Mouse (Mus musculus): ENCODE measurements around the gene Olfr866. TPM values are rescaled to one million over a fixed set of nuclear protein-coding genes. Genes with fewer than 3 reads are reported as not detected.

The Olfr866 gene
- polyA plus RNA-seq (2014; fragmentation: Nextera tagmentation; extraction: Ambion mirVana): not detected in 2 replicates

- H3K9ac ChIP-seq (ENCODE audit: low read depth, low read length): no peak within 1 kb of the TSS
- no peaks in the 10 kb centered on the region for H3K36me3 ChIP-seq (ENCODE audit: control insufficient read depth, insufficient read depth, low read length)
- no peaks in the 10 kb centered on the region for H3K4me1 ChIP-seq (replicated peaks; ENCODE audit: control insufficient read depth, insufficient read depth, low read length)
- DNase-seq (ENCODE audit: low spot score) (no peak), ATAC-seq (ENCODE audit: low FRiP score) (no peak)
- H3K27me3 ChIP-seq (ENCODE audit: control insufficient read depth, insufficient read depth, low read length): no peaks in the 10 kb centered on the region
- no peak within 1 kb of the TSS for H3K27ac ChIP-seq (ENCODE audit: low read depth, low read length)
- no peak within 1 kb of the TSS for H3K4me2 ChIP-seq (replicated peaks; ENCODE audit: low read depth, low read length)
- no peak within 1 kb of the TSS for H3K4me3 ChIP-seq (ENCODE audit: low read depth, low read length)
- WGBS: 82% methylated on average over 2 of the region's 2 CpGs
- no peaks in the 10 kb centered on the region for H3K9me3 ChIP-seq (ENCODE audit: control insufficient read depth, low read length)
Measured at GRCm38 (mm10) chr9:20027935-20028334, at the start of gene Olfr866. Gene Olfr866, minus strand, starts transcription at chr9:20028035.

DNA sequence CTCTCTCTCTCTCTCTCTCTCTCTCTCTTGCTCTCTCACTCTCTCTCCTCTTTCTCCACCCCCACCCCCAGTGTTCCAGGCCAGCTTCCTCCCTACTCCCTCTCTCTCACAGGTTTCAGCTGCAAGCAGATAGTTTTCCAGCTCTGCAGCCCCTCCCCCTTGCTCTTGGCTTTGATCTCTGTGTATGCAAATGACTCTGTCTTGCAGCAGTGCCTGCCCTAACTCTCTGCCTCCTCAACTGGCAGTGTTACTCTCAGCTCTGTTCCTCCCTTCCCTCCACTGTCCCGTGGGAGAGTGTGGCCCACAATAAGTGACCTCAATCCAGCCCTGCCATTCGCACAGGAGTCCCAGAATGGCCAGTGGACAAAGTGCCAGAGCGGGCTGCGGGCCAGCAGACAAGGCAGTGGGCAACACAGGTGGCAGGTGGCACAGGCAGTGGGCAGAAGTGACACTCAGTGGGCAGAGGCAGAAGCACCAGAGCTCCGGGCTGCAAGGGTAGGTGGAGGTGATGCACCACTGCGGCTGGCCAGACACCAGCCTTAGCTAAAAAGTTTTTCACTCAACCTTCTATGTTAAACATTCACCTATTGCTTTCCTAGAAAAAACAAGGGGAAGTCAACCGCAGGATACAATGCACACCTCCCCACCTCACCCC lies 45.8 kb upstream of the Olfr866 start:
- WGBS: 68% methylated on average over 7 of the region's 7 CpGs

DNA sequence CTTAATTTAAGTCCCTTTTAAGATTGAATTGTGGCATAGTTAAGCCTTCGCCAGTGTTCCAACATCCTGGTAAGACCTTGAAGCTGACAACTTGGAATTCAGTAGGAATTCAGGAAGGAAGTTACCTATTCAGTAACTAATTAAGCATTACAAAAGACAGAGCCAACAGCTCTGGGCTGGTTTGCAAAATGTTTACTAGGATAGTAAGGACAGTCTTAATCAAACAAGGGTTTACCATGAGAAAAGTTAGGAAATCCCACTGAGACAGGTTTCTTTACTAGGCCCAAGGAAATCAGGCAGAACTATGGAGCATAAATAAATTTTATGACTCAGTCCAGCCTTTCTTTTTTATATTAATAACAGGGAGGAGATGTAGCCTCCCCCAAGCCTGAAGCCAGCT lies 43.5 kb upstream of the Olfr866 start:
- ATAC-seq (ENCODE audit: low FRiP score) (no peak), DNase-seq (ENCODE audit: low spot score) (no peak)
- Histone ChIP-seq H3K4me3 (ENCODE audit: low read depth, low read length) (no peak overlapping the region), H3K27me3 (ENCODE audit: control insufficient read depth, insufficient read depth, low read length) (no peaks in the 10 kb centered on the region), H3K4me2 (replicated peaks; ENCODE audit: low read depth, low read length) (no peak overlapping the region), H3K9ac (ENCODE audit: low read depth, low read length) (no peak overlapping the region), H3K4me1 (replicated peaks; ENCODE audit: control insufficient read depth, insufficient read depth, low read length) (no peaks in the 10 kb centered on the region), H3K9me3 (ENCODE audit: control insufficient read depth, low read length) (0 out of 2 replicates have a peak, but pooled peaks cover 2% of the 10 kb centered on the region), H3K27ac (ENCODE audit: low read depth, low read length) (no peak overlapping the region), H3K36me3 (ENCODE audit: control insufficient read depth, insufficient read depth, low read length) (no peaks in the 10 kb centered on the region)
- WGBS: 96% methylated on average over 1 of the region's 1 CpGs

More for the DNA sequence above, 45.8 kb upstream of the Olfr866 start:
- no peaks in the 10 kb centered on the region for H3K4me1 ChIP-seq (replicated peaks; ENCODE audit: control insufficient read depth, insufficient read depth, low read length)
- H3K9me3 ChIP-seq (ENCODE audit: control insufficient read depth, low read length): peaks cover 6% of the 10 kb centered on the region; the same call in 1 of the 2 replicates
- no peak overlapping the region for H3K4me3 ChIP-seq (ENCODE audit: low read depth, low read length)
- no peaks in the 10 kb centered on the region for H3K36me3 ChIP-seq (ENCODE audit: control insufficient read depth, insufficient read depth, low read length)
- no peak overlapping the region for H3K9ac ChIP-seq (ENCODE audit: low read depth, low read length)
- no peak overlapping the region for H3K27ac ChIP-seq (ENCODE audit: low read depth, low read length)
- no peaks in the 10 kb centered on the region for H3K27me3 ChIP-seq (ENCODE audit: control insufficient read depth, insufficient read depth, low read length)
- ATAC-seq (ENCODE audit: low FRiP score) (no peak), DNase-seq (ENCODE audit: low spot score) (no peak)
- no peak overlapping the region for H3K4me2 ChIP-seq (replicated peaks; ENCODE audit: low read depth, low read length)

- no peak for ATAC-seq (ENCODE audit: low FRiP score)
- WGBS: 72% methylated on average over 3 of the region's 3 CpGs
- no peak for DNase-seq (ENCODE audit: low spot score)
Measured at GRCm38 (mm10) chr9:20070236-20070635, 42.4 kb upstream of the Olfr866 start.

DNA sequence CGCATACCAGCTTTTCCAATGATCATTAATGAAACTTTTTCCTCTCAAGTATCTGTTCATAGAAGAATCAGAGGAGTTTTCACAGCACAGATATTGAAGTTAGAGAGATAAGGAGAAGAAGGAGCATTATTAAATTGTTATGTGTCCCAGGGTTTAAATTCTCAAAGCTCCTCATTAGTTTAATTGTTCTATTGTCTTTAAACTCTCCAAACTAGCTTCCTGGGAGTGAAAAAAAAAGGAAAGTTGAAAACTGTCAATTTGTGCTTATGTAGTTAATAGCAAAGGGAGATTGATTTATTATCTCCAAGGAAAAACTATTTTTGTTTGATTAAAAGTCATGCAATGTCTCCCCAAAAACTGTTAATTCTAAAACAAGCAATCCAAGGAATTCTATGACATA lies 29.6 kb upstream of the Olfr866 start, which contains the start of gene Olfr867:
Gene Olfr867, minus strand, starts transcription at position 101 of the 400 bp plus-strand sequence.
- no peaks in the 10 kb centered on the region for H3K4me1 ChIP-seq (replicated peaks; ENCODE audit: control insufficient read depth, insufficient read depth, low read length)

More at GRCm38 (mm10) chr9:20070236-20070635, 42.4 kb upstream of the Olfr866 start:
- no peak overlapping the region for H3K27ac ChIP-seq (ENCODE audit: low read depth, low read length)
- no peaks in the 10 kb centered on the region for H3K36me3 ChIP-seq (ENCODE audit: control insufficient read depth, insufficient read depth, low read length)
- H3K4me1 ChIP-seq (replicated peaks; ENCODE audit: control insufficient read depth, insufficient read depth, low read length): no peaks in the 10 kb centered on the region
- H3K27me3 ChIP-seq (ENCODE audit: control insufficient read depth, insufficient read depth, low read length): no peaks in the 10 kb centered on the region
- H3K4me3 ChIP-seq (ENCODE audit: low read depth, low read length): no peak overlapping the region
- H3K9ac ChIP-seq (ENCODE audit: low read depth, low read length): no peak overlapping the region
- 0 out of 2 replicates have a peak, but pooled peaks cover 2% of the 10 kb centered on the region for H3K9me3 ChIP-seq (ENCODE audit: control insufficient read depth, low read length)
- H3K4me2 ChIP-seq (replicated peaks; ENCODE audit: low read depth, low read length): no peak overlapping the region

GRCm38 (mm10) chr9:20047964-20048363 lies 20.1 kb upstream of the Olfr866 start:
- Histone ChIP-seq H3K36me3 (ENCODE audit: control insufficient read depth, insufficient read depth, low read length) (no peaks in the 10 kb centered on the region), H3K9ac (ENCODE audit: low read depth, low read length) (no peak overlapping the region), H3K4me2 (replicated peaks; ENCODE audit: low read depth, low read length) (no peak overlapping the region), H3K4me3 (ENCODE audit: low read depth, low read length) (no peak overlapping the region), H3K9me3 (ENCODE audit: control insufficient read depth, low read length) (no peaks in the 10 kb centered on the region; the same call in 1 of the 2 replicates), H3K27me3 (ENCODE audit: control insufficient read depth, insufficient read depth, low read length) (no peaks in the 10 kb centered on the region), H3K4me1 (replicated peaks; ENCODE audit: control insufficient read depth, insufficient read depth, low read length) (no peaks in the 10 kb centered on the region), H3K27ac (ENCODE audit: low read depth, low read length) (no peak overlapping the region)
- 70% methylated on average over 3 of the region's 3 CpGs for whole genome bisulfite sequencing
- ATAC-seq (ENCODE audit: low FRiP score) (no peak), DNase-seq (ENCODE audit: low spot score) (no peak)

More for the DNA sequence above, 29.6 kb upstream of the Olfr866 start, which contains the start of gene Olfr867:
- H3K9me3 ChIP-seq (ENCODE audit: control insufficient read depth, low read length): no peaks in the 10 kb centered on the region
- no peaks in the 10 kb centered on the region for H3K27me3 ChIP-seq (ENCODE audit: control insufficient read depth, insufficient read depth, low read length)
- no peak within 1 kb of the TSS for H3K4me2 ChIP-seq (replicated peaks; ENCODE audit: low read depth, low read length)
- no peak within 1 kb of the TSS for H3K9ac ChIP-seq (ENCODE audit: low read depth, low read length)
- H3K4me3 ChIP-seq (ENCODE audit: low read depth, low read length): no peak within 1 kb of the TSS
- DNase-seq (ENCODE audit: low spot score): no peak
- 80% methylated on average over 1 of the region's 1 CpGs for WGBS
- H3K36me3 ChIP-seq (ENCODE audit: control insufficient read depth, insufficient read depth, low read length): no peaks in the 10 kb centered on the region
- no peak within 1 kb of the TSS for H3K27ac ChIP-seq (ENCODE audit: low read depth, low read length)
- ATAC-seq (ENCODE audit: low FRiP score): no peak

Other genes starting within 250 kb of the Olfr866 start
- gene Olfr58, start 247.8 kb downstream of the Olfr866 start, polyA plus RNA-seq (2014; fragmentation: Nextera tagmentation; extraction: Ambion mirVana): not detected in 2 replicates
- gene Olfr859, start 223.1 kb downstream of the Olfr866 start, polyA plus RNA-seq (2014; fragmentation: Nextera tagmentation; extraction: Ambion mirVana): not detected in 2 replicates
- not detected in 2 replicates for gene Olfr860, start 178.3 kb downstream of the Olfr866 start, polyA plus RNA-seq (2014; fragmentation: Nextera tagmentation; extraction: Ambion mirVana)
- not detected in 2 replicates for gene Olfr862, start 140.0 kb downstream of the Olfr866 start, polyA plus RNA-seq (2014; fragmentation: Nextera tagmentation; extraction: Ambion mirVana)
- gene Olfr77, start 111.2 kb downstream of the Olfr866 start, polyA plus RNA-seq (2014; fragmentation: Nextera tagmentation; extraction: Ambion mirVana): 0.22 TPM in 2 replicates
- not detected in 2 replicates for gene Olfr867, start 29.5 kb upstream of the Olfr866 start, polyA plus RNA-seq (2014; fragmentation: Nextera tagmentation; extraction: Ambion mirVana)
- not detected in 2 replicates for gene Olfr868, start 70.6 kb upstream of the Olfr866 start, polyA plus RNA-seq (2014; fragmentation: Nextera tagmentation; extraction: Ambion mirVana)
- gene Olfr869, start 101.0 kb upstream of the Olfr866 start, polyA plus RNA-seq (2014; fragmentation: Nextera tagmentation; extraction: Ambion mirVana): not detected in 2 replicates
- gene Olfr870, start 146.0 kb upstream of the Olfr866 start, polyA plus RNA-seq (2014; fragmentation: Nextera tagmentation; extraction: Ambion mirVana): not detected in 2 replicates
- gene Olfr871, start 184.2 kb upstream of the Olfr866 start, polyA plus RNA-seq (2014; fragmentation: Nextera tagmentation; extraction: Ambion mirVana): not detected in 2 replicates
- not detected in 2 replicates for gene Olfr872, start 209.1 kb upstream of the Olfr866 start, polyA plus RNA-seq (2014; fragmentation: Nextera tagmentation; extraction: Ambion mirVana)

Data from hindbrain, embryonic 11.5 days (tissue).